Mouse (Mus musculus) cerebellum, adult 2 months (tissue): ENCODE measurements at regions not wholly inside any gene's neighbourhood (a gene's known extent, or its start where the extent isn't known, plus 50 kb on each side); places are given as distances from the start of the nearest gene placed in this dataset.

ENCODE experiments used
- CTCF ChIP-seq: fragments of 200-500 bp; IDR thresholded peaks from 2 replicates; pipeline ENCODE4 v1.5.1; 2011; ENCODE audit warnings: low read depth, mild to moderate bottlenecking, control low read depth, low read length, moderate library complexity, borderline replicate concordance; ENCODE audit not compliant: insufficient read depth
- POLR2A ChIP-seq: fragments of 200-500 bp; IDR thresholded peaks from 2 replicates; pipeline ENCODE4 v1.6.1; 2011; ENCODE audit warnings: low read length, control low read depth, borderline replicate concordance; ENCODE audit not compliant: insufficient read depth

DNA sequence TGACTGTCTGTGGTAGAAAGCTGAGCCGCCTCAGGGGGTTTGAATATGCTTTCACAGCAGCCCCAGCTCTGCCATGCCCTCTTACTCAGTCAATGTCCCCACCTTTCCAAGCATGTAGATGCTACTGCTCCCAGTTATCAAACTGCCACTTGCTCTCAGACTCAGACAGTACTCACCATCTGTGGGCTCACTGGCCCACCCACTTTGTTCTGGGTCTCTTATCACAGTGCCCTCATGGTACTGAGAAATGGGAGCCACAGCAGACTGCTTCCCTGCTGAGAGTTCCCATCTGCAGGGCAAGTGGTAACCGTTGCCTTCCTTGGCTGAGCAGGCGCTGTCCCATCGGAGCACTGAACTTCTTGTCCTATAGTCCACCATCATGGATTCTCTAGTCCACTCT, 286.6 kb downstream of the Gm11011 start:
- TF ChIP-seq CTCF (no peak), POLR2A (no peak)
